Mouse (Mus musculus): Measurements from ENCODE around the gene Macc1.

Macc1 gene

GRCm38 (mm10) chr12:119483922-119484631 lies 170.0 kb downstream of the Macc1 start:
- DNase-seq (ENCODE audit: low read depth, low spot score), result no peak

GRCm38 (mm10) chr12:119511145-119511544 lies 197.1 kb downstream of the Macc1 start:
- no peak for DNase-seq (ENCODE audit: low read depth, low spot score)

Data from retina, postnatal 7 days (tissue).